Mouse (Mus musculus) stomach, embryonic 15.5 days (tissue): ENCODE measurements around the gene Med15. TPM values are rescaled to one million over a fixed set of nuclear protein-coding genes. Genes with fewer than 3 reads are reported as not detected.

Source experiments
- ATAC-seq: fragments of 200-750 bp; cut with Nextera tagmentation; 2 replicates; pipeline ENCODE4 v1.8.0; 2017; ENCODE audit warnings: low read depth, moderate number of reproducible peaks, moderate TSS enrichment; ENCODE audit not compliant: insufficient read depth, low FRiP score
- H3K27ac ChIP-seq: fragments of 300-500 bp; sonication (generic); 2 replicates; pipeline ENCODE4 v1.5.1; 2015; ENCODE audit warnings: mild to moderate bottlenecking, inconsistent platforms
- H3K27me3 ChIP-seq: fragments of 300-500 bp; sonication (generic); replicated peaks from 2 replicates; pipeline ENCODE4 v1.6.1; 2015; ENCODE audit warnings: inconsistent platforms
- H3K36me3 ChIP-seq: fragments of 300-500 bp; sonication (generic); 2 replicates; pipeline ENCODE4 v1.6.1; 2015; ENCODE audit warnings: inconsistent platforms
- H3K4me1 ChIP-seq: fragments of 300-500 bp; sonication (generic); 2 replicates; pipeline ENCODE4 v1.6.1; 2015; ENCODE audit warnings: inconsistent platforms
- H3K4me2 ChIP-seq: fragments of 300-500 bp; sonication (generic); 2 replicates; pipeline ENCODE4 v1.6.1; 2015; ENCODE audit warnings: mild to moderate bottlenecking, inconsistent platforms
- H3K4me3 ChIP-seq: fragments of 300-500 bp; sonication (generic); replicated peaks from 2 replicates; pipeline ENCODE4 v1.5.1; 2015; ENCODE audit warnings: inconsistent platforms
- H3K9ac ChIP-seq: fragments of 300-500 bp; sonication (generic); 2 replicates; pipeline ENCODE4 v1.6.1; 2015; ENCODE audit warnings: inconsistent platforms
- H3K9me3 ChIP-seq: fragments of 300-500 bp; sonication (generic); 2 replicates; pipeline ENCODE4 v1.6.1; 2016; ENCODE audit warnings: inconsistent platforms
- WGBS: fragments of 180-500 bp; shearing (Covaris S2); methylation state at CpG from one replicate; pipeline ENCODE4 v1.1.7; 2015; 5-methylcytosine and 5-hydroxymethylcytosine counted together
- polyA plus RNA-seq: library from polyadenylated mRNA; unstranded; fragments of >200 nt; fragmentation: Nextera tagmentation; extraction: Ambion mirVana; gene quantifications from 2 replicates; pipeline ENCODE4 v1.2.1, GENCODE M21; 2015

Gene Med15
- polyA plus RNA-seq, 1 experiment from 2014 or later: 38.3 TPM

- Histone ChIP-seq H3K4me3 (no peak overlapping the region), H3K4me2 (no peak overlapping the region), H3K27ac (no peak overlapping the region), H3K9ac (no peak overlapping the region), H3K36me3 (no peaks in the 10 kb centered on the region), H3K9me3 (no peaks in the 10 kb centered on the region), H3K27me3 (no peaks in the 10 kb centered on the region), H3K4me1 (peaks cover 2% of the 10 kb centered on the region; the same call in 1 of the 2 replicates)
- ATAC-seq: no peak
These were observed 2.7 kb downstream of the Med15 start for GRCm38 (mm10) chr16:17729974-17730373.

GRCm38 (mm10) chr16:17727179-17727861 is 5.4 kb downstream of the Med15 start:
- WGBS: 17% methylated on average over 5 of the region's 5 CpGs
- H3K27ac ChIP-seq: no peak overlapping the region
- ATAC-seq: peak; percentile 45; the same call in 1 of the 2 replicates
- no peaks in the 10 kb centered on the region for H3K9me3 ChIP-seq
- no peak overlapping the region for H3K9ac ChIP-seq
- H3K36me3 ChIP-seq: no peaks in the 10 kb centered on the region
- no peaks in the 10 kb centered on the region for H3K27me3 ChIP-seq
- H3K4me3 ChIP-seq: no peak overlapping the region
- peaks cover 2% of the 10 kb centered on the region; the same call in 1 of the 2 replicates for H3K4me1 ChIP-seq
- H3K4me2 ChIP-seq: peak overlapping the region; percentile 36; the same call in 1 of the 2 replicates

GRCm38 (mm10) chr16:17724448-17724847 is 8.2 kb downstream of the Med15 start:
- H3K4me2 ChIP-seq: no peak overlapping the region
- WGBS: 95% methylated on average over 3 of the region's 3 CpGs
- H3K4me1 ChIP-seq: peaks cover 17% of the 10 kb centered on the region
- no peak overlapping the region for H3K4me3 ChIP-seq
- ATAC-seq: no peak
- H3K27ac ChIP-seq: no peak overlapping the region
- H3K36me3 ChIP-seq: no peaks in the 10 kb centered on the region
- H3K9ac ChIP-seq: no peak overlapping the region
- no peaks in the 10 kb centered on the region for H3K27me3 ChIP-seq
- H3K9me3 ChIP-seq: no peaks in the 10 kb centered on the region

DNA sequence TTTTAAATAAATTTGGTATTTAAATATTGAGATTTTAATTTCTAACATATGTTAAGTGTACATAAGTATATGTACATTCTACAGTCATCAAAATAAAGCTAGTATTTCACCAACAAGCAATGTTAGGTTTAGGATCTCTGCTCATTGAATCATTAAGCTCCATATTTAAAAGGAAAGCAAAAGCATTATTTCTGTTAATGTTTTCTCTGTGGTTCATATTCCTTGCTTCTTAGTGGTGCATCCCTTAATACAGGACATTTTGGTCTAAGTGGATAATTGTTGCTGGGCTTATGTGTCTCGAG is 9.4 kb downstream of the Med15 start:
- WGBS: 78% methylated on average over 1 of the region's 1 CpGs
- peak overlapping the region; percentile 83; the same call in 1 of the 2 replicates for H3K4me3 ChIP-seq
- no peak overlapping the region for H3K9ac ChIP-seq
- H3K36me3 ChIP-seq: no peaks in the 10 kb centered on the region
- peaks cover 17% of the 10 kb centered on the region for H3K4me1 ChIP-seq
- no peaks in the 10 kb centered on the region for H3K9me3 ChIP-seq
- no peaks in the 10 kb centered on the region for H3K27me3 ChIP-seq
- no peak for ATAC-seq
- no peak overlapping the region; the same call in 1 of the 2 replicates for H3K4me2 ChIP-seq
- no peak overlapping the region for H3K27ac ChIP-seq

DNA sequence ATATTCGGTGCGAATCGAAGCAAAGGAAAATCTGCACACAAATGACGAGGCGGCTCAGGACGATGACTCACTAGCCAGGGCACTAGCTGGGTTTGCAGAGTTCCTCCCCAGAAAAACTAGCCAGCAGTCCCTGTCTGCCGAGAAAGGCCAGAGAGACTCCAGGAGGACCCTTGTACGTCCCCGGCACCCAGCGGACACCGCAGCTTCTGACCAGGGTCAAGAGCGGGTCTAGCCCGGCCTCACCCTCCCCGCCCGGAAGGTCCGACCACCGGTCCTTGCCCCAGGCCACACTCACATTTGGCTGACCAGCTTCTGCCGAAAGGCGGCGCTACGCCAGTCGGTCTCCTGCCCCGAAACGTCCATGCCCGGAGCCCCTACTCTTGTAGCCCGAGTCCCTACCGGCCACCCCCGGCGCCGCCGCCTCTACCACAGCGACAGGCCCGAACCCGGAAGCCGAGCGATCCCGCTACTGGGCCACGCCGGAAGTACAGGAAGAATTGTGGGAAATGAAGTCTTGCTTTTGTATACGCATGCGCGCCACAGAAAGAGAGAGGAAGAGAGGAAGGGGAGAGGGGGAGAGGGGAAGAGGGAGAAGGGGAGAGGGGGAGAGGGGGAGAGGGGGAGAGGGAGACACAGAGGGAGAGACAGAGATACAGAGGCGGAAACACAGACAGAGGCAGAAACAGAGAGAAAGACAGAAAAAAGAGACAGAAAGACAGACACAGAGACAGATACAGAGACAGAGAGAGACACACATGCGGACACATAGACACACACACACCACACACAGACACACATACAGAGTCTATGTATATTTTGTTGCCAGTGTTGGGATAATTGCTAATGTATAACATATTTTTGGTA is 10.0 kb downstream of the Med15 start:
- Histone ChIP-seq H3K27me3 (no peaks in the 10 kb centered on the region), H3K9me3 (no peaks in the 10 kb centered on the region), H3K4me1 (peaks cover 17% of the 10 kb centered on the region), H3K36me3 (no peaks in the 10 kb centered on the region), H3K9ac (peak overlapping the region; percentile 80), H3K4me3 (peak overlapping the region; percentile 83), H3K27ac (peak overlapping the region; percentile 82), H3K4me2 (peak overlapping the region; percentile 86)
- 1% methylated on average over 41 of the region's 44 CpGs for WGBS
- ATAC-seq: peak; percentile 86

DNA sequence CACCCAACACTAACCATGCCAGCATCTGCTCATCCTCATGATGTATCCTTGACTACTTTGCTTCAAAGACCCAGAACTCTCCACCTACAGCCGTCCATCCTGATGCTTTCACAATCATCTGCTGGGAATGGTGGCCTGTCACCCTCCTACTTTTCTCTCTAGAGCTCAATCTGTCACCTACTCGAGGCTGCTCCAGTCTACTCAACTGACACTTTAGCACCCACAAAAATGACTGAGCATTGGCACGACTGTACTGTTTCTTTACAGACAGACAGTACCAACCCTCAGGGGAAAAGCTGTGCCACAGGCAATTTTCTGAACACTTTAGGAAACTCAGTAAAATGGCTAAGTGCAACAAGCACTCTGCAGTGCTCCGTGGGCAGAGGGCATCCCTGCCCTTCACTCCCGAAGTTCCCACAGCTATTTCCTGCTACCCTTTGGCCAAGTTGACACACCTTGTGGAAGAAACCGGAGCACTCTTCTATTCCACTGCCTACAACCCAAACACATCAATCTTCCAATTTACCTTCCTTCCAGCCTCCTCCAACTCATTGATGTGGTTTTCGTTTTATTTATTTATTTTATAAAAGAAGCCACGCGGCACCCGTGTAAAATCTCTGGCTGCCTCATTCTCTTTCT is 10.8 kb downstream of the Med15 start:
- H3K4me3 ChIP-seq: peak overlapping the region; percentile 83
- WGBS: 3% methylated on average over 10 of the region's 10 CpGs
- peak overlapping the region; percentile 80 for H3K9ac ChIP-seq
- 0 out of 2 replicates have a peak, but pooled peaks have one; percentile 9 for ATAC-seq
- no peaks in the 10 kb centered on the region for H3K9me3 ChIP-seq
- peak overlapping the region; percentile 86 for H3K4me2 ChIP-seq
- no peaks in the 10 kb centered on the region for H3K27me3 ChIP-seq
- H3K36me3 ChIP-seq: no peaks in the 10 kb centered on the region
- H3K4me1 ChIP-seq: peaks cover 15% of the 10 kb centered on the region
- H3K27ac ChIP-seq: peak overlapping the region; percentile 82

- Histone ChIP-seq H3K9me3 (no peaks in the 10 kb centered on the region), H3K4me1 (peaks cover 15% of the 10 kb centered on the region), H3K27ac (no peak overlapping the region), H3K27me3 (no peaks in the 10 kb centered on the region), H3K4me3 (peak overlapping the region; percentile 83), H3K9ac (0 out of 2 replicates have a peak overlapping the region, but pooled peaks have one; percentile 80), H3K36me3 (no peaks in the 10 kb centered on the region), H3K4me2 (peak overlapping the region; percentile 86)
- ATAC-seq: no peak
- 63% methylated on average over 9 of the region's 9 CpGs for WGBS
These were observed 11.4 kb downstream of the Med15 start for GRCm38 (mm10) chr16:17721114-17721808.

DNA sequence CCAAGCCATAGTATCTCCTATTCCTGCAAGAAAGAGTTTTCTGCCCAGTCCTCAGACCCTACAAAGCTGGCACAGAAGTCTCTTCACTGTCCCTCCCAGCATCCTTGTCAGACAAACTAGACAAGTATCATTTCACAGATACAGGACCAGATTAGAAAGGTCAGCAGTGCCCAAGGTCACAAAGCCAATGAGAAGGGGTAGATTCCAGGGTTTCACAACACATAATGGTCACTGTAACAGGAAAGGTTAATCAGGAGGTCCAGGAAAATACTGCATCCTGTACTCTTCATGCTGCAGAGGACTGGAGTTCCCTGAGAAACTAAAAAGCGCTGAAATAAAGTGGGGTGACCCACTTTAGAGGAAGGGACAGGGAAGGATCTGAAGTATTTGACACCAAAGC is 14.9 kb downstream of the Med15 start:
- H3K27me3 ChIP-seq: no peaks in the 10 kb centered on the region
- no peaks in the 10 kb centered on the region for H3K36me3 ChIP-seq
- H3K4me2 ChIP-seq: no peak overlapping the region
- H3K27ac ChIP-seq: no peak overlapping the region
- 88% methylated on average over 1 of the region's 1 CpGs for WGBS
- H3K9me3 ChIP-seq: no peaks in the 10 kb centered on the region
- H3K9ac ChIP-seq: no peak overlapping the region
- peaks cover 15% of the 10 kb centered on the region for H3K4me1 ChIP-seq
- no peak overlapping the region for H3K4me3 ChIP-seq
- no peak for ATAC-seq

- no peaks in the 10 kb centered on the region for H3K9me3 ChIP-seq
- WGBS: 97% methylated on average over 1 of the region's 1 CpGs
- no peak overlapping the region for H3K4me3 ChIP-seq
- H3K27ac ChIP-seq: no peak overlapping the region
- H3K27me3 ChIP-seq: no peaks in the 10 kb centered on the region
- no peak overlapping the region for H3K4me2 ChIP-seq
- no peaks in the 10 kb centered on the region for H3K4me1 ChIP-seq
- H3K36me3 ChIP-seq: peaks cover 2% of the 10 kb centered on the region; the same call in 1 of the 2 replicates
- H3K9ac ChIP-seq: no peak overlapping the region
- ATAC-seq: no peak
These were observed 25.1 kb downstream of the Med15 start for GRCm38 (mm10) chr16:17707541-17707940.

GRCm38 (mm10) chr16:17701043-17701405 is 31.7 kb downstream of the Med15 start:
- peaks cover 23% of the 10 kb centered on the region for H3K36me3 ChIP-seq
- no peaks in the 10 kb centered on the region for H3K9me3 ChIP-seq
- no peaks in the 10 kb centered on the region for H3K4me1 ChIP-seq
- H3K27me3 ChIP-seq: no peaks in the 10 kb centered on the region
- 92% methylated on average over 2 of the region's 2 CpGs for WGBS
- no peak overlapping the region for H3K27ac ChIP-seq
- no peak overlapping the region for H3K4me3 ChIP-seq
- 0 out of 2 replicates have a peak, but pooled peaks have one; percentile 10 for ATAC-seq
- no peak overlapping the region for H3K9ac ChIP-seq
- no peak overlapping the region for H3K4me2 ChIP-seq

- Histone ChIP-seq H3K4me1 (no peaks in the 10 kb centered on the region), H3K4me3 (no peak overlapping the region), H3K27me3 (no peaks in the 10 kb centered on the region), H3K4me2 (no peak overlapping the region), H3K9me3 (no peaks in the 10 kb centered on the region), H3K36me3 (peaks cover 26% of the 10 kb centered on the region), H3K27ac (no peak overlapping the region), H3K9ac (no peak overlapping the region)
- WGBS: 93% methylated on average over 3 of the region's 3 CpGs
- peak; percentile 53; the same call in 1 of the 2 replicates for ATAC-seq
These were observed 32.2 kb downstream of the Med15 start for GRCm38 (mm10) chr16:17700386-17701042.
